Mouse (Mus musculus) urinary bladder, adult 18-20 months (tissue): ENCODE data around the gene Olfr1025-ps1.

Experiments
- DNase-seq, 2 experiments: peaks; one replicate each; pipeline ENCODE4 v3.0.0; 2022; ENCODE audit warnings: low spot score in 2 of 2, mixed read lengths in 2 of 2

Gene Olfr1025-ps1

GRCm38 (mm10) chr2:85914893-85915292, at the start of gene Olfr1025-ps1:
Olfr1025-ps1 (plus strand) TSS chr2:85915193.
- DNase-seq, result no peak

GRCm38 (mm10) chr2:85868294-85868693, 46.7 kb upstream of the Olfr1025-ps1 start, which contains the start of gene Olfr1022:
Olfr1022 (plus strand) TSS chr2:85868594.
- no peak for DNase-seq

GRCm38 (mm10) chr2:85885340-85885739, 29.7 kb upstream of the Olfr1025-ps1 start, which contains the start of gene Olfr1023:
Olfr1023 (plus strand) TSS chr2:85885640.
- DNase-seq, result no peak

- DNase-seq, result no peak
Measured at GRCm38 (mm10) chr2:85904952-85905351, 10.0 kb upstream of the Olfr1025-ps1 start, which contains the start of gene Olfr1024. Olfr1024 (minus strand) TSS chr2:85905052.

- DNase-seq, result no peak
Measured at GRCm38 (mm10) chr2:85913197-85913596, 1.8 kb upstream of the Olfr1025-ps1 start.

GRCm38 (mm10) chr2:85921258-85921657, 6.3 kb downstream of the Olfr1025-ps1 start, which contains the start of gene Olfr1026:
Olfr1026 (plus strand) TSS chr2:85921558.
- no peak for DNase-seq

- no peak for DNase-seq
Measured at GRCm38 (mm10) chr2:85950137-85950536, 35.1 kb downstream of the Olfr1025-ps1 start, which contains the start of gene Olfr1028. Olfr1028 (plus strand) TSS chr2:85950437.
